8 mouse cellular contexts compared by ENCODE assay signal in genomic region chr10:94515583-94515982, GRCm38 (mm10).
DNase-seq lines count a peak whose midpoint lies in the region; ATAC-seq and TF ChIP-seq lines count a peak whose summit lies in the region.

No protein-coding gene starts in this region.

- peak overlapping the region; percentile 66 for H3K4me3 ChIP-seq in heart, embryonic 16.5 days (ENCODE audit: low read length)
- H3K4me3 ChIP-seq in G1E (ENCODE audit: low read depth, low read length), result peak overlapping the region; percentile 91
- H3K4me3 ChIP-seq in forebrain, postnatal 0 days (ENCODE audit: low read depth, low read length), result peak overlapping the region; percentile 75
- peak overlapping the region; percentile 20; the same call in 1 of the 2 replicates for H3K4me3 ChIP-seq in macrophage (ENCODE audit: inconsistent target)

- H3K9me3 ChIP-seq in heart, embryonic 16.5 days (replicated peaks; ENCODE audit: control insufficient read depth, low read length), result no peaks in the 10 kb centered on the region
- no peaks in the 10 kb centered on the region for H3K9me3 ChIP-seq in G1E (replicated peaks)
- no peaks in the 10 kb centered on the region for H3K9me3 ChIP-seq in forebrain, postnatal 0 days (ENCODE audit: low read length)

- WGBS in heart, embryonic 16.5 days, result 3% methylated on average over 10 of the region's 10 CpGs
- 3% methylated on average over 10 of the region's 10 CpGs for WGBS in forebrain, postnatal 0 days
- 10% methylated on average over 10 of the region's 10 CpGs for WGBS in macrophage (ENCODE audit: missing documents)

- no peak for TF ChIP-seq CTCF in G1E (IDR thresholded peaks at IDR 0.05; ENCODE audit: low read depth, low read length)
- TF ChIP-seq CTCF in forebrain, postnatal 0 days (IDR thresholded peaks at IDR 0.05; ENCODE audit: low read depth), result no peak

- no peaks in the 10 kb centered on the region for H3K27me3 ChIP-seq in heart, embryonic 16.5 days (ENCODE audit: control insufficient read depth, insufficient read depth, low read length)
- no peaks in the 10 kb centered on the region for H3K27me3 ChIP-seq in G1E (ENCODE audit: insufficient read depth, low read length)
- no peaks in the 10 kb centered on the region for H3K27me3 ChIP-seq in forebrain, postnatal 0 days (ENCODE audit: insufficient read depth, low read length)

- peaks cover 26% of the 10 kb centered on the region for H3K4me1 ChIP-seq in heart, embryonic 16.5 days (ENCODE audit: control insufficient read depth, insufficient read depth, low read length)
- H3K4me1 ChIP-seq in G1E (ENCODE audit: insufficient read depth, low read depth, low read length), result peaks cover 51% of the 10 kb centered on the region
- H3K4me1 ChIP-seq in forebrain, postnatal 0 days (ENCODE audit: insufficient read depth), result 0 out of 2 replicates have a peak, but pooled peaks cover 9% of the 10 kb centered on the region

- peak overlapping the region; percentile 86 for H3K4me2 ChIP-seq in heart, embryonic 16.5 days (ENCODE audit: low read depth, low read length)
- peak overlapping the region; percentile 94 for H3K4me2 ChIP-seq in forebrain, postnatal 0 days (ENCODE audit: low read depth)

- H3K9ac ChIP-seq in heart, embryonic 16.5 days (ENCODE audit: low read length), result peak overlapping the region; percentile 87
- H3K9ac ChIP-seq in forebrain, postnatal 0 days, result peak overlapping the region; percentile 72

- ATAC-seq in heart, embryonic 16.5 days (replicated peaks; ENCODE audit: extremely low read depth, insufficient read depth, low FRiP score), result no peak
- no peak for ATAC-seq in G1E (ENCODE audit: extremely low read depth, insufficient number of reproducible peaks, low FRiP score, poor library complexity, severe bottlenecking)
- no peak for ATAC-seq in forebrain, postnatal 0 days

- DNase-seq in heart, adult 11 months, result no peak
- no peak for DNase-seq in G1E (ENCODE audit: low spot score)
- no peak for DNase-seq in forebrain, postnatal 0 days
- no peak for DNase-seq in urinary bladder, postnatal 14 days (ENCODE audit: low spot score)
- DNase-seq in layer of hippocampus, adult 9-10 months (ENCODE audit: low spot score), result no peak
- no peak for DNase-seq in cerebellum, adult 9-10 months

- H3K27ac ChIP-seq in heart, embryonic 16.5 days (ENCODE audit: low read length), result peak overlapping the region; percentile 81
- H3K27ac ChIP-seq in forebrain, postnatal 0 days (ENCODE audit: low read depth, low read length), result no peak overlapping the region
- H3K27ac ChIP-seq in macrophage, result no peak overlapping the region

- H3K36me3 ChIP-seq in heart, embryonic 16.5 days (ENCODE audit: control insufficient read depth, insufficient read depth), result no peaks in the 10 kb centered on the region
- H3K36me3 ChIP-seq in G1E (replicated peaks) (peaks cover 9% of the 10 kb centered on the region), macrophage (ENCODE audit: inconsistent target) (no peaks in the 10 kb centered on the region; the same call in 1 of the 2 replicates)
- no peaks in the 10 kb centered on the region for H3K36me3 ChIP-seq in forebrain, postnatal 0 days (ENCODE audit: insufficient read depth)

- no peaks in the 10 kb centered on the region for H3K79me2 ChIP-seq in macrophage (ENCODE audit: inconsistent target)

Comparison
In these comparisons a context has a peak if more than half of its experiments do, and no peak if none do; other contexts are left out.
1. H3K4me3 ChIP-seq: peak in every context shown above with its lines; median percentile 91 in G1E; 75 in forebrain, postnatal 0 days; 66 in heart, embryonic 16.5 days; 20 in macrophage.